Mouse (Mus musculus) stomach, postnatal 0 days (tissue): ENCODE data around the gene Gm5129.

ENCODE experiments used
- CTCF ChIP-seq: IDR thresholded peaks from 2 replicates; pipeline ENCODE4 v1.5.1; 2016; ENCODE audit warnings: antibody characterized with exemption, low read depth, mild to moderate bottlenecking, moderate library complexity
- EP300 ChIP-seq: optimal IDR thresholded peaks from 2 replicates; pipeline ENCODE3; 2016; ENCODE audit warnings: antibody characterized with exemption

GRCm38 (mm10) chr5:29773460-29774150 lies 37.9 kb upstream of the Gm5129 start:
- TF ChIP-seq CTCF (no peak), EP300 (no peak)
